18 mouse cellular contexts compared by ENCODE assay signal in the genomic region with DNA sequence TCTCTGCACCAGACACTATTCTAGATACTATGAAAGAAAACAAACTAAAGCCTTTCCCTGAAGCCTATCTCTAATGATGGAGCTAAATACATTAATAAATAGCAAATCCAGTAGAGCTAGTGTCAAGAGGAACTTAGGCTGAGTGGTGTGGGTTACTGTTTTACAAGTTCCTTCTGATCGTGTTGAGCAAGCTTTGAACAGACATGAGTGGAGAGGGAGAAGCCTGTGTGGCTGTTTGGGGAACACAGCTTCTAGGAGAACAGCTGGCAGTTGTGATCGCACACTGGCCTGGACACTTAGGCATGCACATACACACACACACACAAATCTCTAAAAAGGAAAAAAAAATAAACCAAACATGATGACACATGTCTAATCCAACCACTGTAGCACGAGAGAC. TPM values are rescaled to one million over a fixed set of nuclear protein-coding genes. Genes with fewer than 3 reads are reported as not detected.
"Had no signal": no experiment of that assay in that cellular context is flagged by ENCODE, and none has a peak within 500 bp of the region (broad histone marks: within the 10 kb centered on the region; RNA-seq: fewer than 3 reads in every experiment).

No protein-coding gene starts in this region.

- H3K27me3 ChIP-seq: liver, embryonic 15.5 days; lung, embryonic 15.5 days; midbrain, embryonic 12.5 days; neural tube, embryonic 12.5 days; stomach, embryonic 15.5 days had no signal

- H3K9ac ChIP-seq: liver, embryonic 15.5 days; lung, embryonic 15.5 days; midbrain, embryonic 12.5 days; neural tube, embryonic 12.5 days; stomach, embryonic 15.5 days had no signal

- H3K4me2 ChIP-seq: liver, embryonic 15.5 days; lung, embryonic 15.5 days; midbrain, embryonic 12.5 days; neural tube, embryonic 12.5 days; stomach, embryonic 15.5 days had no signal

- H3K4me3 ChIP-seq: liver, embryonic 15.5 days; lung, embryonic 15.5 days; midbrain, embryonic 10.5 days; midbrain, embryonic 12.5 days; neural tube, embryonic 12.5 days; stomach, embryonic 15.5 days had no signal

- H3K9me3 ChIP-seq: liver, embryonic 15.5 days; lung, embryonic 15.5 days; midbrain, embryonic 10.5 days; midbrain, embryonic 12.5 days; neural tube, embryonic 12.5 days; stomach, embryonic 15.5 days had no signal

- H3K36me3 ChIP-seq: liver, embryonic 15.5 days; lung, embryonic 15.5 days; neural tube, embryonic 12.5 days; stomach, embryonic 15.5 days had no signal

- DNase-seq: lung, adult 18-20 months; lung, postnatal 10 days; lung, postnatal 4 days; midbrain, embryonic 14.5 days; right cerebral cortex, postnatal 14 days; thymus, adult 2 months; thymus, postnatal 25 days; thymus, postnatal 4 days had no signal

- H3K4me1 ChIP-seq: midbrain, embryonic 10.5 days; midbrain, embryonic 12.5 days; neural tube, embryonic 12.5 days; stomach, embryonic 15.5 days had no signal

- H3K27ac ChIP-seq: liver, embryonic 15.5 days; lung, embryonic 15.5 days; midbrain, embryonic 10.5 days; midbrain, embryonic 12.5 days; neural tube, embryonic 12.5 days; stomach, embryonic 15.5 days; stomach, postnatal 0 days had no signal

RNA-seq across cellular contexts. Expression of a gene that starts 9.8 kb away (rescaled TPM):
- total RNA-seq: megakaryocyte-erythroid progenitor cell, adult 5-6 weeks; monocyte, adult 5-6 weeks; neutrophil, adult 5-6 weeks had no signal
- polyA plus RNA-seq: stomach, postnatal 0 days had no signal
